Mouse (Mus musculus) heart, postnatal 0 days (tissue): ENCODE measurements around the gene 4930407I10Rik. TPM values are rescaled to one million over a fixed set of nuclear protein-coding genes. Genes with fewer than 3 reads are reported as not detected.

Source experiments
- ATAC-seq: fragments of 200-750 bp; cut with Nextera tagmentation; 2 replicates; pipeline ENCODE4 v1.8.0; 2017; ENCODE audit warnings: low read depth, moderate number of reproducible peaks, moderate library complexity; ENCODE audit not compliant: insufficient read depth
- DNase-seq: peaks from one replicate; pipeline ENCODE4 v3.0.0-alpha.2; 2016; ENCODE audit warnings: low spot score
- H3K27ac ChIP-seq: fragments of 300-500 bp; sonication (generic); 2 replicates; pipeline ENCODE4 v1.5.1; 2014; ENCODE audit warnings: low read depth, mild to moderate bottlenecking
- H3K27me3 ChIP-seq: fragments of 300-500 bp; sonication (generic); 2 replicates; pipeline ENCODE4 v1.6.1; 2014; ENCODE audit warnings: low read length, mixed read lengths; ENCODE audit not compliant: control insufficient read depth, insufficient read depth
- H3K36me3 ChIP-seq: fragments of 300-500 bp; sonication (generic); replicated peaks from 2 replicates; pipeline ENCODE4 v1.6.1; 2014; ENCODE audit warnings: low read length, mixed read lengths; ENCODE audit not compliant: control insufficient read depth, insufficient read depth
- H3K4me1 ChIP-seq: fragments of 300-500 bp; sonication (generic); 2 replicates; pipeline ENCODE4 v1.6.1; 2014; ENCODE audit warnings: antibody characterized with exemption; ENCODE audit not compliant: control insufficient read depth, insufficient read depth
- H3K4me2 ChIP-seq: fragments of 300-500 bp; sonication (generic); 2 replicates; pipeline ENCODE4 v1.6.1; 2014; ENCODE audit warnings: low read depth, mild to moderate bottlenecking, low read length, moderate library complexity
- H3K4me3 ChIP-seq: fragments of 300-500 bp; sonication (generic); 2 replicates; pipeline ENCODE4 v1.5.1; 2014; ENCODE audit warnings: low read depth, low read length
- H3K9ac ChIP-seq: fragments of 300-500 bp; sonication (generic); replicated peaks from 2 replicates; pipeline ENCODE4 v1.6.1; 2014; ENCODE audit warnings: low read depth, low read length, mixed read lengths
- H3K9me3 ChIP-seq: fragments of 300-500 bp; sonication (generic); replicated peaks from 2 replicates; pipeline ENCODE4 v1.6.1; 2016; ENCODE audit warnings: low read length; ENCODE audit not compliant: control insufficient read depth
- CTCF ChIP-seq: IDR thresholded peaks from 2 replicates; pipeline ENCODE4 v1.5.1; 2016; ENCODE audit warnings: antibody characterized with exemption, control low read depth, low read depth
- EP300 ChIP-seq: IDR thresholded peaks from 2 replicates; pipeline ENCODE4 v1.6.1; 2016; ENCODE audit warnings: antibody characterized with exemption, low read depth
- WGBS: fragments of 180-500 bp; shearing (Covaris S2); extraction: QIAGEN DNeasy Blood & Tissue Kit; methylation state at CpG from one replicate; pipeline ENCODE4 v1.1.7; 2014; 5-methylcytosine and 5-hydroxymethylcytosine counted together
- polyA plus RNA-seq: library from polyadenylated mRNA; unstranded; fragments of >200 nt; fragmentation: Nextera tagmentation; extraction: Ambion mirVana; gene quantifications from 2 replicates; pipeline ENCODE4 v1.2.1, GENCODE M21; 2015
- total RNA-seq: library from RNA; depleted of rRNA; stranded (reverse); fragments of >200 nt; gene quantifications from 2 replicates; pipeline ENCODE4 v1.2.3, GENCODE M21; 2014; ENCODE audit warnings: low replicate concordance

4930407I10Rik gene
- total and polyA plus RNA-seq, 2 experiments from 2014 or later = not detected

- Histone ChIP-seq H3K27me3 (no peaks in the 10 kb centered on the region), H3K4me3 (peak overlapping the region; percentile 73), H3K9me3 (no peaks in the 10 kb centered on the region), H3K36me3 (peaks cover 21% of the 10 kb centered on the region), H3K4me2 (peak overlapping the region; percentile 92), H3K9ac (peak overlapping the region; percentile 71), H3K27ac (peak overlapping the region; percentile 73), H3K4me1 (peaks cover 5% of the 10 kb centered on the region; the same call in 1 of the 2 replicates)
- TF ChIP-seq EP300 = no peak
- no peak for TF ChIP-seq CTCF
- WGBS = 21% methylated on average over 6 of the region's 6 CpGs
- no peak for ATAC-seq
- no peak for DNase-seq
Measured at GRCm38 (mm10) chr15:82016830-82017229, 42.1 kb upstream of the 4930407I10Rik start.

GRCm38 (mm10) chr15:82017461-82017860, 41.5 kb upstream of the 4930407I10Rik start:
- H3K4me1 ChIP-seq = peaks cover 5% of the 10 kb centered on the region; the same call in 1 of the 2 replicates
- H3K27ac ChIP-seq = no peak overlapping the region
- TF ChIP-seq EP300 (no peak), CTCF (no peak)
- no peaks in the 10 kb centered on the region for H3K27me3 ChIP-seq
- no peak overlapping the region for H3K9ac ChIP-seq
- H3K9me3 ChIP-seq = no peaks in the 10 kb centered on the region
- DNase-seq (no peak), ATAC-seq (no peak)
- no peak overlapping the region for H3K4me2 ChIP-seq
- no peak overlapping the region for H3K4me3 ChIP-seq
- peaks cover 26% of the 10 kb centered on the region for H3K36me3 ChIP-seq
- 75% methylated on average over 4 of the region's 4 CpGs for WGBS

DNA sequence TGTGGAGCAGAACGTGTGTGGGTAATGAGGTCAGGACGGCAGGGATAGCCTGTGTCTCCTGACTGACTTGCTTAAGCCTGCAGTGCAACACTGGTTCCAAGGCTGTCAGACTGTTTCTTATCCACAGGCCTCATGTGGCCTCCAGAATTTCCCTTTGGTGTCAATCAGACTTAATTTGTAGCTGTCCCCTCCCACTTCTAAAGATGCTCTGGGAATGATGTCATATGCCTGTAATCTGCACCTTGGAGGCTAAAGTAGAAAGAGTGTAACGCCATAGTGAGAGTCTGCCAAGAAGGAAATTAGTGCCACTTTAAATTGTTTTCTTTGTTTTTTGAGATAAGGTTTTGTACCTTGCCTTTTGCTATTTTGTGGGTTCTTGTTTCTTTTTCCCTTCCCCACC, 39.7 kb upstream of the 4930407I10Rik start:
- Histone ChIP-seq H3K4me1 (peaks cover 5% of the 10 kb centered on the region; the same call in 1 of the 2 replicates), H3K27me3 (no peaks in the 10 kb centered on the region), H3K4me2 (no peak overlapping the region), H3K9me3 (no peaks in the 10 kb centered on the region), H3K9ac (no peak overlapping the region), H3K4me3 (no peak overlapping the region), H3K27ac (no peak overlapping the region), H3K36me3 (peaks cover 41% of the 10 kb centered on the region)
- ATAC-seq (no peak), DNase-seq (no peak)
- 50% methylated on average over 3 of the region's 3 CpGs for WGBS
- TF ChIP-seq CTCF = no peak
- TF ChIP-seq EP300 = no peak

GRCm38 (mm10) chr15:82022535-82023088, 36.3 kb upstream of the 4930407I10Rik start:
- DNase-seq = peak; percentile 7
- H3K9ac ChIP-seq = no peak overlapping the region
- ATAC-seq = no peak
- TF ChIP-seq CTCF (no peak), EP300 (no peak)
- H3K4me2 ChIP-seq = no peak overlapping the region
- H3K36me3 ChIP-seq = peaks cover 70% of the 10 kb centered on the region
- peak overlapping the region; percentile 52; the same call in 1 of the 2 replicates for H3K27ac ChIP-seq
- no peak overlapping the region for H3K4me3 ChIP-seq
- H3K4me1 ChIP-seq = no peaks in the 10 kb centered on the region
- no peaks in the 10 kb centered on the region for H3K9me3 ChIP-seq
- WGBS = 39% methylated on average over 13 of the region's 13 CpGs
- H3K27me3 ChIP-seq = no peaks in the 10 kb centered on the region

- Histone ChIP-seq H3K4me2 (no peak overlapping the region), H3K27ac (no peak overlapping the region), H3K9ac (no peak overlapping the region), H3K27me3 (no peaks in the 10 kb centered on the region), H3K9me3 (no peaks in the 10 kb centered on the region), H3K4me1 (no peaks in the 10 kb centered on the region), H3K4me3 (no peak overlapping the region), H3K36me3 (peaks cover 80% of the 10 kb centered on the region)
- no peak for ATAC-seq
- 85% methylated on average over 6 of the region's 6 CpGs for WGBS
- TF ChIP-seq CTCF (no peak), EP300 (no peak)
- no peak for DNase-seq
Measured at GRCm38 (mm10) chr15:82023965-82024635, 34.9 kb upstream of the 4930407I10Rik start.
